Mouse (Mus musculus) embryo, embryonic 10.5 days (tissue): ENCODE data around the gene Rab5c.
A peak's percentile ranks its signal among the peaks of the same experiment; 100 is the strongest.

Source experiments
- DNase-seq: peaks from one replicate; pipeline ENCODE4 v3.0.0-alpha.2; 2015; ENCODE audit warnings: low spot score

The Rab5c gene

GRCm38 (mm10) chr11:100752294-100752693, 14.3 kb upstream of the Rab5c start:
- DNase-seq, result no peak

DNA sequence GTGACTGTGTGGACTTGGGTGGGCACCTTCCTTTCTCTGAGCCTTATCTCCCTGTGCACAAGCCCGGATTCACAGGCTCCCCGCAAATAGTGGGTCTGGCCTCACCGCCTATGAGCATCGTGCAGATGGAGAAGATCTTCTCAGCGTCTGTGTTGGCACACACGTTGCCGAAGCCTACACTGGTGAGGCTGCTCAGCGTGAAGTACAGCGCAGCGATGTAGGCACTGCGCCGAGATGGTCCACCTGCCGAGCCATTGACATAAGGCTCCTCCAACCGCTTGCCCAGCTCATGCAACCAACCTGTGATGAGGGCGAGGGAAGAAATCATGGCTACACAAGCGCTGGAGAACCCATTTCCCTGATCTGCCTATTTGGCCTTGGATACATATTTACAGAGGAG, 12.1 kb upstream of the Rab5c start:
- no peak for DNase-seq

GRCm38 (mm10) chr11:100749469-100749868, 11.5 kb upstream of the Rab5c start:
- no peak for DNase-seq

- no peak for DNase-seq
Observed at GRCm38 (mm10) chr11:100748620-100749019, 10.6 kb upstream of the Rab5c start.

DNA sequence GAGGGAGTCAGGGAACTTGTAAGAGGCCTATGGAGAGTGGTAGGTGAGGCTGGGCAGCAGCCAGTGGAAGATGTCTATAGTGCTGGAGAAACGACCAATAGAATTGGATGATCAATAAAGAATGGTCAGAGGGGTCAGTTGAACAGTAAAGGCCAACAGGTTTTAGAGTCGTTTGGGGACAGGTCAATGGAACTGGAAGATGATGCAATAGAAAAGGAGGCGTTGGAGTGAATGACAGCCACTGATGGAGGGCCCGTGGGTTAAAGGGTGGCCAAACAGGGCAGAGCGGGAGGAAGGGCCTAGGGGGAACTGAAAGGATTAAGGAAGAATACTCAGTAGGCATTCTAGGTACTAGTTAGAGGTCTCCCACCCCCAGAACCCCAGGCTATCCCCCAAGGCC, 9.1 kb upstream of the Rab5c start:
- no peak for DNase-seq

GRCm38 (mm10) chr11:100746546-100746945, 8.5 kb upstream of the Rab5c start:
- no peak for DNase-seq

DNA sequence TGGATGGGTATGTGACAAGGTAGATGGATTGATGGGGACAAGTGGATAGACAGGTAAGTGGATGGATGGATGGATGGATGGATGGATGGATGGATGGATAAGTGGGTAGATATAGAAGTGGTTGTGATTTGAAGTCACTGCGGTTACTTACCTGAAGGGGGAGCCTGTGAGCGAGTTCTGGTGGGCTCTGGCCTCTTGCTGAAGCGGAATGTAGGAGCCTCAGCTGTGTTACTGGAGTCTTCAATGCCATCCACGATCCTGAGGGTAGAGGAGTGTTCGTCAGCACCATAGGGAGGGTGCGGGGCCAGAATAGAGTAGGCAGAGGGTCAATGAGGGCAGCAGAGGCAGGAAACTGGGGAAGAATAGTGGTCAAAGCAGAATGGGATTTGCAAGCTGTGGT, 7.1 kb upstream of the Rab5c start:
- peak; percentile 79 for DNase-seq

GRCm38 (mm10) chr11:100741348-100741747, 3.3 kb upstream of the Rab5c start:
- no peak for DNase-seq

GRCm38 (mm10) chr11:100738749-100739148, 734 bp upstream of the Rab5c start:
- no peak for DNase-seq

- DNase-seq, result no peak
Observed at GRCm38 (mm10) chr11:100737105-100737733, 796 bp downstream of the Rab5c start.

DNA sequence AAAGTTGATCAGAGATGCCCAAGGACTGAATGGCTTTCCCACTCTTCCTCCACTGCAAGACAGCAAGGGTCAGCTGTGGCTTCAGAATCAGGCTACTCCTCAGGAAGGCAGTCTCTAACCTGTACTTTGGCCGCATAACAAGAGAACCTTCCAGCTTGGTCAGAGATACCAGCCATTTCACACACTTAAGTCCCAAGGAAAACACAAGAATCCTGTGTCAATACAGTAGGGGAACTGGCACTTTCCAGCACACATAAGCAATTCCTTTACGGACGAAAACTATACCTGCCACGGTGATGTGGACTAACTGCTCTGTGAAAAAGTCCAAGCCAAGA, 1.3 kb downstream of the Rab5c start:
- no peak for DNase-seq

- DNase-seq, result no peak
Observed at GRCm38 (mm10) chr11:100735954-100736745, 1.9 kb downstream of the Rab5c start.

DNA sequence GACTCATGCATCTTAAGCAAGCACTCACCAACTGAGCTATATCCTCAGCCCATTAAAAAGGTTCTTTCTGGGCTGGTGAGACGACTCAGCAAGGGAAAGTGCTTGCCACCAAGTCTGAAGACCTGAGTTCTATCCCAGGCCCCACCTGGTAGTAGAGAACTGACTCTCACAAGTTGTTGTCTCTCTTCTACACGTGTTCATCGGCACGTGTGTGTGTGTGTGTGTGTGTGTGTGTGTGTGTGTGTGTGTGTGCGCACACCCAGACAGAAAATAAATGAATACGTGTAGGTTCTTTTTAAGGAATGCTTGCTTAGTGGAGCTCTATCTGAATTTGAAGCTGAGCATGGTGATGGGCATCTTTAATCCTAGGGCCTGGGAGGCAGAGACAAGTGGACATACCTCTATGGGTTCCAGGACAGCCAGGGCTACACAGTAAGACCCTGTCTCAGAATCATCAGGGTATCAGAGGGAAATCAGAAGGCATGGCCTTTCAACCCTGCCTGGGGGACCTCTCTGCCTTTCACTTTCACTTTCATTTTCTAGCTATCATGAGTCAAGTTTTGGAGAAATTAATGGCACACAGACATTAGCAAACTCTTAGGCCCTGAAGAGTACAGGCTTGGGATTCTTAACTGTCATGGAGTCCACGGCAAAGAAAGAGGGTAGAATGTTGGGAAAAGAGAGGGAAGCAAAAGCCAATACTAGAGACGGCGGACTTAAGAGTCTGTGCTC, 2.7 kb downstream of the Rab5c start:
- DNase-seq, result no peak

- no peak for DNase-seq
Observed at GRCm38 (mm10) chr11:100730477-100731205, 7.4 kb downstream of the Rab5c start.

- DNase-seq, result no peak
Observed at GRCm38 (mm10) chr11:100729976-100730375, 8.0 kb downstream of the Rab5c start.

DNA sequence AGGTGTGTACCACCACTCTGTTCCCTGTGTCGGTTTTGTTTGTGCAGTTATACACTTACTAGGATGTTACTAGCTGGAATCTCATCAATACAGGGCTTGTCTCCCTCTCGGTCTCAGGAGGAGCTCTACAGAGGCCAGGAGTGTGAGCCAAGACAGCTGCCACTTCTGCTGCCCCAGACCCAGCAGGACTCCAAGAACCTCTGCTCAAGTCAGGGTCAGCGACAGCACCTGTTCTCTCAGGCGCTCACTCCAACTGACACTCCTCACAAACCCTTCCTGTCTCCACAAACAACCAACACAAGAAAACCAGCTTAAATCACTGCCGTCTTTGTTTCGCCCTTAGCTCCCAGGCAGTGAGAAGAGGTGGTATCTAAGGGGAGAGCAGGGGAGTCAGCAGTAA, 9.4 kb downstream of the Rab5c start:
- DNase-seq, result no peak

DNA sequence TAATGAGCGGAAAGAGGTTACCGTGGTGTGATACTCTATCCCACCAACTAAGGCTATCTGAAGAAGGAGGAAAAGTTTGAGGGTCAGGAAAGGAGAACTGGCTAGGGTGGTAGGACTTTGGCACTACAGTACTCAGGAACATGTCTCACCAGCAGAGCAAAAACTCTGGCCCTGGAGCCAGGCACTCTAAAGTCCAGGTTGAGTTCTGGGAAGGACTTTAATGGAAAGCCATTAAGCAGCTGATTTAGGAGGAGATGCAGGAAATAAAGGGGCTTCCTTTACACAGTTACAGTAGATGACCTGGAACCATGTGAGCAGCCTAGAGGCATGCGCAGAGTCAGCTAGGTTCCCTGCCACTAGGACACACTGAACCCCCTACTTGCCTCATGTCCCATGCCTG, 10.8 kb downstream of the Rab5c start:
- DNase-seq, result no peak

GRCm38 (mm10) chr11:100724919-100725512, 13.0 kb downstream of the Rab5c start:
- DNase-seq, result no peak

GRCm38 (mm10) chr11:100722493-100723028, 15.5 kb downstream of the Rab5c start:
- no peak for DNase-seq

- DNase-seq, result no peak
Observed at GRCm38 (mm10) chr11:100721776-100722492, 16.1 kb downstream of the Rab5c start.

GRCm38 (mm10) chr11:100721254-100721653, 16.8 kb downstream of the Rab5c start:
- DNase-seq, result no peak
